Mouse (Mus musculus): ENCODE measurements around the gene Eml3. TPM values are rescaled to one million over a fixed set of nuclear protein-coding genes. Genes with fewer than 3 reads are reported as not detected.

Eml3 gene
- total and polyA plus RNA-seq, 3 experiments = 16.6 to 23.4 TPM; not detected in 1

DNA sequence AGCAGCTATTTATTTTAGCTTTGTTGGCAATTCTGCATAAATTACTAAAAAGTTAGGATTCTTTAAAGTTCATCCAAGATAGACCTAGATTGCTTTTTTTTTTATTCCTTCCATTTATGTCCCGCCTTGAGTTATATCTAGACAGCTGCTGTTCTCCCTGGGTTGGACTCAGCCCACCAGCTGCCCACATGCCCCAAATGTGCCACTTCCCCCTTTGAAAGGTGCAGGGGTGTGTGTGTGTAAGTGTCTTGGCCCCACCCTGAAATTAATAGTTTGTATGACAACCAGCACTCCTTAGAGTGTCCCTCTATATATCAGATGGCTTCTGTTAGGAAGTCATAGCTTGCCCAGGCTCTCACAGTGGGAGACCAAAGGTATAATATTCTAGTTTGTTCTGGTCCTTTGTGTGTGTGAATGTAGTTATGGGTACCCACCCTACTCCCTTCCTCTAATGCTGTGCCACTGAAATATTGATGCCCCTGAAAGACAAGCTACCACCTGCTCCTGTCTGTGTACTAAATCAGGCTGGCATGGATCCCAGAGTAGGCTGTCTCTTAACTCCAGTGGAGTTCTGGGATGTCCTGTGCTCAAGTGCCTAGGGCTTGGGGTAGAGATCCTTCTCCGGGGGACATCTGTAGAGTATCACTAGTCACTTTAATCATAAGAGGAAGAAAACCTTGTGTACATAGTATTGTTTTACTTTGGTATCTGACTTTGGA is 52.3 kb downstream of the Eml3 start:
- peak; percentile 56 for DNase-seq (ENCODE audit: low read depth, low spot score)
- Histone ChIP-seq H3K79me2 (ENCODE audit: control insufficient read depth, insufficient read depth, low read length, poor library complexity) (peaks cover under 1% of the 10 kb centered on the region; the same call in 1 of the 2 replicates), H3K9ac (ENCODE audit: control insufficient read depth, low read depth, low read length, poor library complexity, severe bottlenecking) (no peak overlapping the region), H3K9me3 (replicated peaks; ENCODE audit: insufficient read depth, low read length) (no peaks in the 10 kb centered on the region), H3K4me1 (ENCODE audit: control insufficient read depth in 1 of 2, insufficient read depth in 2 of 2, low read length in 2 of 2) (peaks cover 18 to 48% of the 10 kb centered on the region in 2 experiments), H3K27me3 (ENCODE audit: control insufficient read depth in 1 of 2, insufficient read depth in 2 of 2, low read length in 2 of 2) (no peaks in the 10 kb centered on the region), H3K4me3 (ENCODE audit: control insufficient read depth in 1 of 2, insufficient read depth in 1 of 2, low read depth in 2 of 2, low read length in 2 of 2) (no peak overlapping the region), H3K27ac (ENCODE audit: control insufficient read depth, low read depth, low read length) (peak overlapping the region; percentile 41), H3K36me3 (ENCODE audit: control insufficient read depth in 1 of 2, insufficient read depth in 2 of 2, low read length in 2 of 2) (peaks cover 12 to 64% of the 10 kb centered on the region in 2 experiments)
- TF ChIP-seq ZC3H11A (IDR thresholded peaks at IDR 0.05; ENCODE audit: low read depth, low read length) (0 out of 2 replicates have a peak, but pooled peaks have one; percentile 1), RCOR1 (IDR thresholded peaks at IDR 0.05; ENCODE audit: low read depth, low read length) (no peak; the same call in 1 of the 2 replicates), EP300 (IDR thresholded peaks at IDR 0.05; ENCODE audit: low read depth in 1 of 2, low read length in 2 of 2) (peak in 1 of 2 experiments; percentile 15; a peak in 1 of 4 replicates), NRF1 (IDR thresholded peaks at IDR 0.05; ENCODE audit: insufficient read depth, low read depth, low read length, poor library complexity, severe bottlenecking) (no peak), MXI1 (IDR thresholded peaks at IDR 0.05; ENCODE audit: low read depth, low read length) (peak; percentile 29; the same call in 1 of the 2 replicates), SIN3A (IDR thresholded peaks at IDR 0.05; ENCODE audit: low read length) (peak; percentile 33; the same call in 1 of the 2 replicates)

DNA sequence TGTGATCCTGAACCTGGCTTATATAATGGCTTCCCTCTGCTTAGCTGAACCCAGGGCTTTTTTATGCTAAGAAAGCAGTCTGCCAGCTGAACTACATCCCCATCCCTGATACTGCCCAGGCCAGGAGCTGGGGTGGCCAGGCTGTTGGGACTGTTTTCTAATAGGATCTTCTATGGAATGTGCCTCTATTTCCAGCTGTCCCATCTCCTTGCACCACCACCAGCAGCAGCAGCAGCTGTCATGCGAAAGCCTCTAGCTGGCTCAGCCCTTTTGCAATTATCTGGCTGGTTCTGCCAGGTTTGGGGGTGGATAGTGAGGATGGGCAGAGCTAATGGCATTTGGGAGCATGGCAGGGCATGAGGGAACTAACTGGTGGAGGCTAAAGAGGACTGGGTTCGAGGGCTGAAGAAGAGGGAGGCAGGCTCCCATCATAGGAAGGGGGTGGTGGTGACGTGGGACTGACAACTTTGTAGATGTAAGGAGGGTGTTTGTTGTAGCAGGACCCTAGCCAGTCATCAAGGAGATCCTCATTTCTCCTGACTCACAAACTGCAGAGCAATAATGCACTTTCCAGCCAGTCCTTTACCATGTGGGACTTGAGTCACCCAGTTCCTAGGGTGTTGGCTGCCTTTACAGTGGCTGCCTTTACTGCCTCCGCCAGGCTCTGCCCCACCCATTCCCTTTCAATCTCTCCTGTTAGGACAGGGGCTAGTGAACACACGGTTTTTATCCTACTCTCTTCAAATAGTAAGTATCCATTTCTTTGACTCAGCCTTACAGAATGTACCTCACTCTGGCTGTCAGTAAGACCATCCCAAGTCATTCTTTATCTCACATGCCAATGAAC is 53.2 kb downstream of the Eml3 start:
- Histone ChIP-seq H3K9ac (ENCODE audit: control insufficient read depth, low read depth, low read length, poor library complexity, severe bottlenecking) (peak overlapping the region; percentile 33), H3K9me3 (replicated peaks; ENCODE audit: insufficient read depth, low read length) (no peaks in the 10 kb centered on the region), H3K4me3 (ENCODE audit: control insufficient read depth in 1 of 2, insufficient read depth in 1 of 2, low read depth in 2 of 2, low read length in 2 of 2) (no peak overlapping the region), H3K4me1 (ENCODE audit: control insufficient read depth in 1 of 2, insufficient read depth in 2 of 2, low read length in 2 of 2) (peaks cover 18 to 48% of the 10 kb centered on the region in 2 experiments), H3K36me3 (ENCODE audit: control insufficient read depth in 1 of 2, insufficient read depth in 2 of 2, low read length in 2 of 2) (peaks cover 8 to 59% of the 10 kb centered on the region in 2 experiments), H3K79me2 (ENCODE audit: control insufficient read depth, insufficient read depth, low read length, poor library complexity) (no peaks in the 10 kb centered on the region), H3K27ac (ENCODE audit: control insufficient read depth, low read depth, low read length) (peak overlapping the region; percentile 66), H3K27me3 (ENCODE audit: control insufficient read depth in 1 of 2, insufficient read depth in 2 of 2, low read length in 2 of 2) (no peaks in the 10 kb centered on the region)
- DNase-seq (ENCODE audit: low read depth, low spot score) = peak; percentile 85
- TF ChIP-seq NRF1 (IDR thresholded peaks at IDR 0.05; ENCODE audit: insufficient read depth, low read depth, low read length, poor library complexity, severe bottlenecking) = no peak
- no peak for TF ChIP-seq MAX (IDR thresholded peaks at IDR 0.05; ENCODE audit: low read length)
- TF ChIP-seq RCOR1 (IDR thresholded peaks at IDR 0.05; ENCODE audit: low read depth, low read length) = peak; percentile 66; the same call in 1 of the 2 replicates
- 0 out of 2 replicates have a peak, but pooled peaks have one; percentile 19 for TF ChIP-seq MXI1 (IDR thresholded peaks at IDR 0.05; ENCODE audit: low read depth, low read length)
- TF ChIP-seq MAFK (IDR thresholded peaks at IDR 0.05; ENCODE audit: borderline replicate concordance, low read depth, low read length) = no peak
- TF ChIP-seq NELFE (IDR thresholded peaks at IDR 0.05; ENCODE audit: low read depth, low read length) = 0 out of 2 replicates have a peak, but pooled peaks have one; percentile 10
- TF ChIP-seq ZC3H11A (IDR thresholded peaks at IDR 0.05; ENCODE audit: low read depth, low read length) = no peak
- no peak for TF ChIP-seq ELF1 (IDR thresholded peaks at IDR 0.05; ENCODE audit: low read depth, low read length)
- no peak for TF ChIP-seq POLR2AphosphoS5 (IDR thresholded peaks at IDR 0.05; ENCODE audit: borderline replicate concordance, low read depth, low read length)
- TF ChIP-seq SIN3A (IDR thresholded peaks at IDR 0.05; ENCODE audit: low read length) = 0 out of 2 replicates have a peak, but pooled peaks have one; percentile 36
- TF ChIP-seq GABPA (IDR thresholded peaks at IDR 0.05; ENCODE audit: low read depth, low read length) = no peak
- no peak for TF ChIP-seq CHD1 (IDR thresholded peaks at IDR 0.05; ENCODE audit: low read depth, low read length)
- TF ChIP-seq MEF2A (IDR thresholded peaks at IDR 0.05; ENCODE audit: extremely low read depth, insufficient replicate concordance, low read depth, low read length, poor library complexity, severe bottlenecking) = no peak
- TF ChIP-seq SMC3 (IDR thresholded peaks at IDR 0.05; ENCODE audit: low read depth, low read length) = no peak; the same call in none of the 2 replicates
- no peak for TF ChIP-seq CTCF (IDR thresholded peaks at IDR 0.05 in 2 of 3, conservative IDR thresholded peaks at IDR 0.05 in 1 of 3; ENCODE audit: control insufficient read depth in 1 of 3, insufficient read depth in 1 of 3, low read depth in 2 of 3, low read length in 3 of 3, poor library complexity in 1 of 3, severe bottlenecking in 1 of 3)
- no peak for TF ChIP-seq E2F4 (IDR thresholded peaks at IDR 0.05; ENCODE audit: borderline replicate concordance, low read depth, low read length)
- no peak for TF ChIP-seq MYB (IDR thresholded peaks at IDR 0.05; ENCODE audit: low read depth, low read length)
- no peak for TF ChIP-seq HCFC1 (IDR thresholded peaks at IDR 0.05; ENCODE audit: low read depth, low read length)
- no peak; the same call in 1 of the 2 replicates for TF ChIP-seq ETS1 (IDR thresholded peaks at IDR 0.05; ENCODE audit: low read depth, low read length)
- no peak for TF ChIP-seq ZKSCAN1 (IDR thresholded peaks at IDR 0.05; ENCODE audit: low read depth, low read length)
- TF ChIP-seq TBP (IDR thresholded peaks at IDR 0.05; ENCODE audit: low read depth, low read length) = 0 out of 2 replicates have a peak, but pooled peaks have one; percentile 25
